Mouse (Mus musculus): ENCODE results near the gene Phox2b. TPM values are rescaled to one million over a fixed set of nuclear protein-coding genes. Genes with fewer than 3 reads are reported as not detected.

Gene Phox2b
- polyA plus RNA-seq, 1 experiment: not detected

DNA sequence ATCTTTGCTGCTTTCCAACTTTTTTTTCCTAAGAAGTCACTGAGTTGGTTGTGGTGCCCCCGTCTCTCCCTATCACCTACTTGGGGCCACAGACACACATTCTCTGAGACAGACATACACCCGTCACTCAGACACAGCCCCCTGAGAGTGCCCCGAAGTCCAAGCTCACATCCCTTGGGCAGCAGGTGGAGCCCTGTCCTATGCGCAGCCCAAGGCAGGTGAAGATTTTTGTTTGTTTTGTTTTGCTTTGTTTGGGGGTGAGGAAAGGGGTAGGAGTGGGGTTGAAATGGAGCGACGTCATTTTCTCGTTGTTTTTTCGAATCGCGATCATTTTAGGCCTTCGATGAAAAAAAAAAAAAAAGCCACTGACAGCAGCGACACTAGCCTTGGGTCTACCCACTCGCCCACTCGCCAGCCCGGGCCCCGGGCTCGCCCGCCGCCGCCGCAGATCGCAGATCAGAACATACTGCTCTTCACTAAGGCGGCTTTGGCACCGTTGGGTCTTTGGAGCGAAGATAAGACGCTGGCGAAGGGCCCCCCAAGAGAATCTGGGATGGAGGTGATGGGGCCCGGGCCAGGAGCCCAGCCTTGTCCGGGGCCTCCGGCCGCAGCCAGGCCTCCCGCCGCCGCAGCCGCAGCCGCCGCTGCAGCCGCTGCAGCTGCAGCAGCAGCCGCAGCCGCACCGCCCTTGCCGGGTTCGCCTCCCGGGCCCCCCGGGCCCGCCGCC lies 3.3 kb downstream of the Phox2b start:
- H3K4me3 ChIP-seq (replicated peaks; ENCODE audit: control insufficient read depth, low read depth, low read length): no peak overlapping the region
- 2% methylated on average over 47 of the region's 47 CpGs for WGBS
- H3K27ac ChIP-seq (ENCODE audit: control insufficient read depth, insufficient read depth, low read depth, low read length, poor library complexity): no peak overlapping the region
- no peak for TF ChIP-seq CTCF (IDR thresholded peaks at IDR 0.05; ENCODE audit: control insufficient read depth, insufficient read depth, low read length)
- no peak for TF ChIP-seq POLR2A (IDR thresholded peaks at IDR 0.05; ENCODE audit: borderline replicate concordance, control insufficient read depth, low read depth, low read length)
- H3K4me1 ChIP-seq (ENCODE audit: control insufficient read depth, insufficient read depth, low read length): no peaks in the 10 kb centered on the region

DNA sequence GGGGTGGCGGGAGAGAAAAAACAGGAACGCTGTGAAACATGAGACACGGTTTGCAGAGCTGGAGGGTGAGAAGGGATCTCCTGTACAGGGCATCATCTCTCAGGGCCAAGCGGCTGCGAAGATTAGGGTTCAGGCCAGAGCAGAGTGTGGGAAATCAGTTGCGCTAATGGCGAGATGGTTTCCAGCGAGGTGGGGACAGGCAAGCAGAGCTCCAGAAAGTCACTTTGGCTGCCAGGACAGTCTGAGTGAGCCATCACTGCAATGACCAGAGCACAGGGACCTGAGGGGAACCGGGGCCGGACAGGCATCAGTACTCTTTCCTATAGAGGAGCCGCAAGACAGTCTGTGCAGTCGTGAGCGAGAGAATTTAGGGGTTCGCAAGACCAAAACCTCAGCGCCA lies 3.9 kb downstream of the Phox2b start:
- no peak for TF ChIP-seq POLR2A (IDR thresholded peaks at IDR 0.05; ENCODE audit: borderline replicate concordance, control insufficient read depth, low read depth, low read length)
- TF ChIP-seq CTCF (IDR thresholded peaks at IDR 0.05; ENCODE audit: control insufficient read depth, insufficient read depth, low read length): no peak
- 8% methylated on average over 15 of the region's 15 CpGs for WGBS
- Histone ChIP-seq H3K4me1 (ENCODE audit: control insufficient read depth, insufficient read depth, low read length) (no peaks in the 10 kb centered on the region), H3K4me3 (replicated peaks; ENCODE audit: control insufficient read depth, low read depth, low read length) (no peak overlapping the region), H3K27ac (ENCODE audit: control insufficient read depth, insufficient read depth, low read depth, low read length, poor library complexity) (no peak overlapping the region)

DNA sequence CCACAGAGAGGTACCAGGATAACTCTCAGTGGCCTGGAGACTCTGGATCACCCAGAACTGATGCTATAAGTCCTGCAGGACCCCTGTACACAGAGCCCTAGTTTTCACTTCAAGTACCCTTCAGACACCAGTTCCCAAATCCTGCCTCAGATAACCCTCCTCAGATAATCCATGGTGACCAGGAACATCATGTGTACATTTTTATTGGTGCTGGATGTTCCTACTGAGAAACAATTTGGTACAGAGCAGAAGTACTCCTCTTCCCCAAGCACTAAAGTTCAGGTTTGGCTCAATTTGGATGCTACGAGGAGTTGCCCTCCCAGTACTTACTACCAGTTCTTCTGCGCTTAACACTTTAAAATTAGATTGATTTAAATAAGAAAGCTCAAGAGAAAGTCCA lies 5.1 kb downstream of the Phox2b start:
- H3K27ac ChIP-seq (ENCODE audit: control insufficient read depth, insufficient read depth, low read depth, low read length, poor library complexity): no peak overlapping the region
- 22% methylated on average over 2 of the region's 2 CpGs for WGBS
- TF ChIP-seq POLR2A (IDR thresholded peaks at IDR 0.05; ENCODE audit: borderline replicate concordance, control insufficient read depth, low read depth, low read length): no peak
- no peak for TF ChIP-seq CTCF (IDR thresholded peaks at IDR 0.05; ENCODE audit: control insufficient read depth, insufficient read depth, low read length)
- H3K4me1 ChIP-seq (ENCODE audit: control insufficient read depth, insufficient read depth, low read length): no peaks in the 10 kb centered on the region
- H3K4me3 ChIP-seq (replicated peaks; ENCODE audit: control insufficient read depth, low read depth, low read length): no peak overlapping the region

- Histone ChIP-seq H3K4me1 (ENCODE audit: control insufficient read depth, insufficient read depth, low read length) (no peaks in the 10 kb centered on the region), H3K27ac (ENCODE audit: control insufficient read depth, insufficient read depth, low read depth, low read length, poor library complexity) (no peak overlapping the region), H3K4me3 (replicated peaks; ENCODE audit: control insufficient read depth, low read depth, low read length) (no peak overlapping the region)
- TF ChIP-seq POLR2A (IDR thresholded peaks at IDR 0.05; ENCODE audit: borderline replicate concordance, control insufficient read depth, low read depth, low read length): no peak
- TF ChIP-seq CTCF (IDR thresholded peaks at IDR 0.05; ENCODE audit: control insufficient read depth, insufficient read depth, low read length): no peak
- 20% methylated on average over 4 of the region's 4 CpGs for WGBS
Observed at GRCm38 (mm10) chr5:67091766-67092165, 7.3 kb downstream of the Phox2b start.

DNA sequence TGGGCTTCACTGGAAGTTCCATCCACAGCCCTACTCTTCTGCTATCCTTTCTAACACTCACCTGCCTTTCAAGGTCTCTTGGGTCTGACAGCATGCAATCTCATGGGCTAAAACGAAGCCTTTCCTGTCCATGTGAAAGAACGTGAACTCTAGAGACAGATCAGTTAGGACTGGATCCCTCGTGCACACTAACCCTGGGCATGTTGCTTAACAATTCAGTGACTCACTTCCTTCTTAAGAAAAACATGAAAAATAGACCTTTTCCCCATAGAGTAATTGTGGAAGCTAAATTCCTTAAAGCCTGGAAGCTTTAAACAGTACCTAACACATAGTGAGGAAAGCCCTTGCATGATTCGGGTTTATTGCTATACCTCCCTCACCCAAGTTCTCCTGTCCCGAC lies 8.2 kb downstream of the Phox2b start:
- no peak for TF ChIP-seq CTCF (IDR thresholded peaks at IDR 0.05; ENCODE audit: control insufficient read depth, insufficient read depth, low read length)
- TF ChIP-seq POLR2A (IDR thresholded peaks at IDR 0.05; ENCODE audit: borderline replicate concordance, control insufficient read depth, low read depth, low read length): no peak
- H3K4me1 ChIP-seq (ENCODE audit: control insufficient read depth, insufficient read depth, low read length): no peaks in the 10 kb centered on the region
- 23% methylated on average over 5 of the region's 5 CpGs for WGBS

DNA sequence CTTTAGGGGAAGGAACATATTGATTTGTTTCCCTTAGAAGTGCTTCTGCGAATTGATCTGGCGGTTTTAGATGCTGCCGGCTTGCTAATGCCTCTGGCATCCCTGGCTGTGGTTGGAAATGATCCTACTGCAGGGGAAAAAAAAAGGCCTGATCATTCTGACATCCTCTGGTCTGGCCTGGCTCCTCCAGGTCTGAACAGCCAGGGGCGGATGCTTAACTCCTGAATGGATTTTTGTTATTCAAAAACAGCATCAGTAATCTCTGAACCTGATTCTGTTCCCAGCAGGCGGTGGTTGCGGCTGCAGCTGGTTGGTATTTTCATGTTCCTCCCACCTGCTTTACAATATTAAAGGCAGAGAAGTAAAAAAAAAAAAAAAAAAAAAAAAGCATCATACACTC lies 16.0 kb downstream of the Phox2b start:
- Histone ChIP-seq H3K4me1 (ENCODE audit: control insufficient read depth, insufficient read depth, low read length) (no peaks in the 10 kb centered on the region), H3K27ac (ENCODE audit: control insufficient read depth, insufficient read depth, low read depth, low read length, poor library complexity) (no peak overlapping the region), H3K4me3 (replicated peaks; ENCODE audit: control insufficient read depth, low read depth, low read length) (no peak overlapping the region)
- TF ChIP-seq POLR2A (IDR thresholded peaks at IDR 0.05; ENCODE audit: borderline replicate concordance, control insufficient read depth, low read depth, low read length) (no peak), CTCF (IDR thresholded peaks at IDR 0.05; ENCODE audit: control insufficient read depth, insufficient read depth, low read length) (no peak)
- WGBS: 53% methylated on average over 6 of the region's 6 CpGs

More for the DNA sequence above, 8.2 kb downstream of the Phox2b start:
- Histone ChIP-seq H3K4me3 (replicated peaks; ENCODE audit: control insufficient read depth, low read depth, low read length) (no peak overlapping the region), H3K27ac (ENCODE audit: control insufficient read depth, insufficient read depth, low read depth, low read length, poor library complexity) (no peak overlapping the region)

DNA sequence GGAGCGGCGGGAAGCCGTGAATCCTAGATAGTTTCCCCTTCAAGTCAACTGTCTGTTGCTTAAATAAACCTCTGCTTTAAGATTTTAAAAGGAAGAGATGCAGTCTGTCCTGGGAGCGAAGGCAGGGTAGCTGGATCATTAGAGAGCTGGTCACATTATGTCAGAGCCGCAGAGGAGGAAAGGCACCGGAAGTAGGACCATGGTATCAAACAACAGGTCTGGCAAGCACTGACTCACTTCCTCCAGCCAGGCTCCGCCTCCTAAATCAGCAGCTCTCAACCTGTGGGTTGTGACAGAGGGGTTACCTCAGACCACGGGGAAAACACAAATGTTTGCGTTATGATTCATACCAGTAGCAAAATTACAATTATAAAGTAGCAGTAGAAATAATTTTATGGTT lies 35.5 kb downstream of the Phox2b start:
- H3K4me3 ChIP-seq (replicated peaks; ENCODE audit: control insufficient read depth, low read depth, low read length): no peak overlapping the region
- no peak overlapping the region for H3K27ac ChIP-seq (ENCODE audit: control insufficient read depth, insufficient read depth, low read depth, low read length, poor library complexity)
- 48% methylated on average over 9 of the region's 9 CpGs for WGBS

DNA sequence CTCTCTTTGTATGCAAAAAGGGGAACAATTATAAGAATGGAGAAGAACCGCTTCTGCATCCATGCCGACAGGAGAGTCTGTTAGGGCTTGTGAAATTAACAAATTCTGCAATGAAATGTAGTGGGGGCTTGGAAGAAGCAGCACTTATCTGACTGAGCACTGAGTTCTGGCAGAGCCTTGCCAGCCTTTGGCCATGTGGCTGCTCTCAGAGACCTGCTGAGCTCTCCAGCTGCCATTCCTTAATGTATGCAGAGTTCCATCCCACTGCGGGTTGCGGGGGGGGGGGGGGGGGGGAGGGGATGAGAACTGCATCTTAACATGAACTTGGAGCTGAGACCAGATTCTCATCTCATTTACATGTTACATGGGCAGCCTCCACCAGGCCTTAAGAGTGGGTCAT lies 38.6 kb downstream of the Phox2b start:
- H3K4me3 ChIP-seq (replicated peaks; ENCODE audit: control insufficient read depth, low read depth, low read length): no peak overlapping the region
- H3K4me1 ChIP-seq (ENCODE audit: control insufficient read depth, insufficient read depth, low read length): no peaks in the 10 kb centered on the region
- no peak overlapping the region for H3K27ac ChIP-seq (ENCODE audit: control insufficient read depth, insufficient read depth, low read depth, low read length, poor library complexity)
- WGBS: 5% methylated on average over 4 of the region's 4 CpGs
- no peak for TF ChIP-seq CTCF (IDR thresholded peaks at IDR 0.05; ENCODE audit: control insufficient read depth, insufficient read depth, low read length)
- TF ChIP-seq POLR2A (IDR thresholded peaks at IDR 0.05; ENCODE audit: borderline replicate concordance, control insufficient read depth, low read depth, low read length): no peak

More for the DNA sequence above, 35.5 kb downstream of the Phox2b start:
- no peak for TF ChIP-seq POLR2A (IDR thresholded peaks at IDR 0.05; ENCODE audit: borderline replicate concordance, control insufficient read depth, low read depth, low read length)
- TF ChIP-seq CTCF (IDR thresholded peaks at IDR 0.05; ENCODE audit: control insufficient read depth, insufficient read depth, low read length): no peak
- no peaks in the 10 kb centered on the region for H3K4me1 ChIP-seq (ENCODE audit: control insufficient read depth, insufficient read depth, low read length)

GRCm38 (mm10) chr5:67057803-67058202 lies 41.3 kb downstream of the Phox2b start:
- no peaks in the 10 kb centered on the region for H3K4me1 ChIP-seq (ENCODE audit: control insufficient read depth, insufficient read depth, low read length)
- no peak for TF ChIP-seq POLR2A (IDR thresholded peaks at IDR 0.05; ENCODE audit: borderline replicate concordance, control insufficient read depth, low read depth, low read length)
- no peak for TF ChIP-seq CTCF (IDR thresholded peaks at IDR 0.05; ENCODE audit: control insufficient read depth, insufficient read depth, low read length)
- 75% methylated on average over 6 of the region's 6 CpGs for WGBS
- no peak overlapping the region for H3K4me3 ChIP-seq (replicated peaks; ENCODE audit: control insufficient read depth, low read depth, low read length)
- H3K27ac ChIP-seq (ENCODE audit: control insufficient read depth, insufficient read depth, low read depth, low read length, poor library complexity): no peak overlapping the region

Data from bone marrow, adult 2 months (tissue).